1 mouse cellular context compared by ENCODE assay signal in the genomic region with DNA sequence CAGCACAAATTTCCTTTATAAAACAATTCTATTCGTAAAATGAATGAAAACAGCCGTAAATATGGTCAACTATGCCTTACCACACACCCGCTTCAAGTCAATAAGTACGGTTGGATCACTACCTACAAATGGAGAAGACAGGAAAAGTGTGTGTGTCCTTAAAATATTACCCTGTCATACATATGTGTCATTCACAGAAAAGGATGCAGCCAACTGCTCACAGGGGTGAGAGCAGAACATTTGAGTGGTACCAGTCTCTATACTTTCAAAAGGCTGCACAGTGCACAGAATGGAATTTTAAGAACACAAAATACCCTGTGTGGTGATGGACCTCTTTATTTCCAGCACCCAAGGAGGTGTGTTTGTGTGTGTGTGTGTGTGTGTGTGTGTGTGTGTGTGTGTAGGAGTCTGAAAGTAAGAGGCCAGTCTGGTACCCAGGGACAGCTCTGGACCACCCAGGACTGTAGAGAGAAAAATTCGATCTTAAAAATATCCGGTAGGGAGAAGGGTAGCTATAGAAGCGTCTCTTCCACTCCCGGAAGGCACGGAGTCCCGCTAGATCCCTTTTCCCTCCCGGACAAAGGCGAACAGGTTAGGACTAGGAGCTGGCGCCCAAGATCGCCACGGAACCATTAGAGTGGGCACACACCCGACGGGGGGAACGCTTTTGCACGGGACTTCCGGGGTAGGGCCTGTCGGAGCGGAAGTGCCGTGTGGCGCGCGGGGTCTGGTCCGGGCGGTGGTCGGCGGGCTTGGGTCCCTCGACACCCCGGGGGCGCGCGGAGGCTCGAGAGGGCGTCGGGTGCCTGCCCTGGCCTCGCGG.
A peak's percentile ranks its signal among the peaks of the same experiment; 100 is the strongest.
TF ChIP-seq lines count a peak whose summit lies in the region.

Cdc16 (plus strand) TSS at position 695 of the 823 bp plus-strand sequence.

TF ChIP-seq in CH12.LX, 34 proteins besides CTCF, POLR2A, EP300 and RAD21 (continued from another document):
- TF ChIP-seq E2F4 (IDR thresholded peaks at IDR 0.05; ENCODE audit: insufficient replicate concordance, low read depth, low read length) (no peak), ELF1 (IDR thresholded peaks at IDR 0.05; ENCODE audit: low read depth, low read length) (peak; percentile 83), SMC3 (IDR thresholded peaks at IDR 0.05; ENCODE audit: low read depth, low read length) (0 out of 2 replicates have a peak, but pooled peaks have one; percentile 4), HCFC1 (IDR thresholded peaks at IDR 0.05; ENCODE audit: low read depth, low read length) (peak; percentile 92), JUND (conservative IDR thresholded peaks at IDR 0.05; ENCODE audit: low read depth, low read length) (no peak), RCOR1 (conservative IDR thresholded peaks at IDR 0.05; ENCODE audit: low read depth, low read length) (no peak), ZNF384 (IDR thresholded peaks at IDR 0.05; ENCODE audit: low read depth, low read length) (no peak), TBP (conservative IDR thresholded peaks at IDR 0.05; ENCODE audit: low read depth, low read length) (peak; percentile 58; the same call in 1 of the 2 replicates), IRF4 (IDR thresholded peaks at IDR 0.05; ENCODE audit: low read depth, low read length) (peak; percentile 35; the same call in 1 of the 2 replicates), MEF2A (IDR thresholded peaks at IDR 0.05; ENCODE audit: borderline replicate concordance, low read depth, low read length) (no peak; the same call in 1 of the 2 replicates), NELFE (IDR thresholded peaks at IDR 0.05; ENCODE audit: low read depth, low read length) (peak; percentile 78; the same call in 1 of the 2 replicates), GABPA (IDR thresholded peaks at IDR 0.05; ENCODE audit: insufficient replicate concordance, low read depth, low read length) (no peak; the same call in 1 of the 2 replicates), ETS1 (conservative IDR thresholded peaks at IDR 0.05; ENCODE audit: low read depth, low read length) (no peak), CHD1 (IDR thresholded peaks at IDR 0.05; ENCODE audit: low read depth, low read length) (no peak), MAFK (IDR thresholded peaks at IDR 0.05; ENCODE audit: insufficient replicate concordance, low read length) (no peak), NRF1 (IDR thresholded peaks at IDR 0.05; ENCODE audit: low read depth, low read length) (no peak), ZC3H11A (IDR thresholded peaks at IDR 0.05; ENCODE audit: low read depth, low read length) (no peak), ZMIZ1 (IDR thresholded peaks at IDR 0.05; ENCODE audit: low read depth, low read length) (peak; percentile 49; the same call in 1 of the 2 replicates), UBTF (IDR thresholded peaks at IDR 0.05; ENCODE audit: low read depth, low read length) (0 out of 2 replicates have a peak, but pooled peaks have one; percentile 48), SIN3A (IDR thresholded peaks at IDR 0.05; ENCODE audit: low read length) (peak; percentile 54; the same call in 1 of the 2 replicates), MAZ (IDR thresholded peaks at IDR 0.05; ENCODE audit: low read depth, low read length) (peak; percentile 68; the same call in 1 of the 2 replicates), JUN (IDR thresholded peaks at IDR 0.05; ENCODE audit: insufficient read depth, low read depth, low read length) (no peak), MAX (IDR thresholded peaks at IDR 0.05; ENCODE audit: low read length) (peak; percentile 48; the same call in 1 of the 2 replicates), USF2 (conservative IDR thresholded peaks at IDR 0.05; ENCODE audit: low read depth, low read length) (no peak), TCF12 (IDR thresholded peaks at IDR 0.05; ENCODE audit: low read depth, low read length) (peak; percentile 93), MYC (IDR thresholded peaks at IDR 0.05; ENCODE audit: low read depth, low read length) (0 out of 2 replicates have a peak, but pooled peaks have one; percentile 21), CHD2 (IDR thresholded peaks at IDR 0.05; ENCODE audit: low read length) (no peak; the same call in 1 of the 2 replicates), BHLHE40 (IDR thresholded peaks at IDR 0.05; ENCODE audit: low read depth, low read length) (0 out of 2 replicates have a peak, but pooled peaks have one; percentile 10), USF1 (IDR thresholded peaks at IDR 0.05; ENCODE audit: low read depth, low read length) (no peak), ZKSCAN1 (IDR thresholded peaks at IDR 0.05; ENCODE audit: borderline replicate concordance, low read depth, low read length) (no peak), MXI1 (IDR thresholded peaks at IDR 0.05; ENCODE audit: low read depth, low read length) (0 out of 2 replicates have a peak, but pooled peaks have one; percentile 65)
